Mouse (Mus musculus) midbrain, embryonic 15.5 days (tissue): ENCODE results near the gene Fxyd1. TPM values are rescaled to one million over a fixed set of nuclear protein-coding genes. Genes with fewer than 3 reads are reported as not detected.

Source experiments
- ATAC-seq: fragments of 200-750 bp; cut with Nextera tagmentation; replicated peaks from 2 replicates; pipeline ENCODE4 v1.8.0; 2017; ENCODE audit warnings: moderate TSS enrichment
- H3K27ac ChIP-seq: fragments of 300-500 bp; sonication (generic); 2 replicates; pipeline ENCODE4 v1.5.1; 2015; ENCODE audit warnings: mild to moderate bottlenecking, inconsistent platforms
- H3K27me3 ChIP-seq: fragments of 300-500 bp; sonication (generic); replicated peaks from 2 replicates; pipeline ENCODE4 v1.6.1; 2015; ENCODE audit warnings: inconsistent platforms
- H3K36me3 ChIP-seq: fragments of 300-500 bp; sonication (generic); replicated peaks from 2 replicates; pipeline ENCODE4 v1.6.1; 2015; ENCODE audit warnings: inconsistent platforms
- H3K4me1 ChIP-seq: fragments of 300-500 bp; sonication (generic); 2 replicates; pipeline ENCODE4 v1.6.1; 2015; ENCODE audit warnings: inconsistent platforms
- H3K4me2 ChIP-seq: fragments of 300-500 bp; sonication (generic); 2 replicates; pipeline ENCODE4 v1.6.1; 2015; ENCODE audit warnings: inconsistent platforms, mild to moderate bottlenecking, moderate library complexity
- H3K4me3 ChIP-seq: fragments of 300-500 bp; sonication (generic); 2 replicates; pipeline ENCODE4 v1.5.1; 2015; ENCODE audit warnings: mild to moderate bottlenecking, inconsistent platforms
- H3K9ac ChIP-seq: fragments of 300-500 bp; sonication (generic); 2 replicates; pipeline ENCODE4 v1.6.1; 2015; ENCODE audit warnings: mild to moderate bottlenecking, inconsistent platforms
- H3K9me3 ChIP-seq: fragments of 300-500 bp; sonication (generic); 2 replicates; pipeline ENCODE4 v1.6.1; 2016; ENCODE audit warnings: inconsistent platforms
- WGBS: fragments of 180-500 bp; shearing (Covaris S2); methylation state at CpG from one replicate; pipeline ENCODE4 v1.1.7; 2015; ENCODE audit warnings: mixed read lengths; 5-methylcytosine and 5-hydroxymethylcytosine counted together
- polyA plus RNA-seq: library from polyadenylated mRNA; unstranded; fragments of >200 nt; fragmentation: Nextera tagmentation; extraction: Ambion mirVana; gene quantifications from 2 replicates; pipeline ENCODE4 v1.2.1, GENCODE M21; 2015

Fxyd1 gene
- polyA plus RNA-seq, 1 experiment from 2014 or later, result 13.2 TPM

GRCm38 (mm10) chr7:31074713-31075069, 17.7 kb upstream of the Fxyd1 start:
- 72% methylated on average over 5 of the region's 5 CpGs for WGBS
- H3K9me3 ChIP-seq, result no peaks in the 10 kb centered on the region
- no peaks in the 10 kb centered on the region for H3K27me3 ChIP-seq
- no peak overlapping the region for H3K4me3 ChIP-seq
- no peak overlapping the region for H3K9ac ChIP-seq
- H3K4me1 ChIP-seq, result no peaks in the 10 kb centered on the region
- no peak overlapping the region for H3K27ac ChIP-seq
- ATAC-seq, result no peak
- H3K36me3 ChIP-seq, result no peaks in the 10 kb centered on the region
- no peak overlapping the region for H3K4me2 ChIP-seq

GRCm38 (mm10) chr7:31074061-31074712, 17.2 kb upstream of the Fxyd1 start:
- Histone ChIP-seq H3K4me3 (no peak overlapping the region), H3K9ac (no peak overlapping the region), H3K36me3 (no peaks in the 10 kb centered on the region), H3K27ac (no peak overlapping the region), H3K4me1 (no peaks in the 10 kb centered on the region), H3K4me2 (no peak overlapping the region), H3K9me3 (no peaks in the 10 kb centered on the region), H3K27me3 (no peaks in the 10 kb centered on the region)
- no peak for ATAC-seq
- 64% methylated on average over 7 of the region's 7 CpGs for WGBS

GRCm38 (mm10) chr7:31073546-31073945, 16.5 kb upstream of the Fxyd1 start:
- no peaks in the 10 kb centered on the region for H3K4me1 ChIP-seq
- no peaks in the 10 kb centered on the region for H3K36me3 ChIP-seq
- no peak overlapping the region for H3K4me2 ChIP-seq
- no peaks in the 10 kb centered on the region for H3K9me3 ChIP-seq
- no peak overlapping the region for H3K27ac ChIP-seq
- H3K9ac ChIP-seq, result no peak overlapping the region
- no peak overlapping the region for H3K4me3 ChIP-seq
- no peaks in the 10 kb centered on the region for H3K27me3 ChIP-seq
- no peak for ATAC-seq

- no peak overlapping the region for H3K9ac ChIP-seq
- H3K4me2 ChIP-seq, result no peak overlapping the region
- no peak overlapping the region for H3K27ac ChIP-seq
- H3K9me3 ChIP-seq, result no peaks in the 10 kb centered on the region
- no peaks in the 10 kb centered on the region for H3K4me1 ChIP-seq
- H3K36me3 ChIP-seq, result no peaks in the 10 kb centered on the region
- WGBS, result 61% methylated on average over 9 of the region's 9 CpGs
- H3K4me3 ChIP-seq, result no peak overlapping the region
- no peaks in the 10 kb centered on the region for H3K27me3 ChIP-seq
- ATAC-seq, result no peak
Measured at GRCm38 (mm10) chr7:31072326-31072725, 15.3 kb upstream of the Fxyd1 start.

GRCm38 (mm10) chr7:31070324-31070723, 13.3 kb upstream of the Fxyd1 start:
- no peak overlapping the region for H3K9ac ChIP-seq
- no peaks in the 10 kb centered on the region for H3K36me3 ChIP-seq
- no peak overlapping the region for H3K27ac ChIP-seq
- H3K4me3 ChIP-seq, result no peak overlapping the region
- H3K27me3 ChIP-seq, result no peaks in the 10 kb centered on the region
- no peak for ATAC-seq
- WGBS, result 79% methylated on average over 6 of the region's 6 CpGs
- H3K9me3 ChIP-seq, result no peaks in the 10 kb centered on the region
- no peak overlapping the region for H3K4me2 ChIP-seq
- H3K4me1 ChIP-seq, result no peaks in the 10 kb centered on the region

GRCm38 (mm10) chr7:31069491-31069890, 12.5 kb upstream of the Fxyd1 start:
- no peaks in the 10 kb centered on the region for H3K4me1 ChIP-seq
- H3K27me3 ChIP-seq, result no peaks in the 10 kb centered on the region
- no peaks in the 10 kb centered on the region for H3K36me3 ChIP-seq
- no peaks in the 10 kb centered on the region for H3K9me3 ChIP-seq
- no peak for ATAC-seq
- no peak overlapping the region for H3K4me3 ChIP-seq
- no peak overlapping the region for H3K9ac ChIP-seq
- no peak overlapping the region for H3K4me2 ChIP-seq
- 89% methylated on average over 14 of the region's 14 CpGs for WGBS
- no peak overlapping the region for H3K27ac ChIP-seq

GRCm38 (mm10) chr7:31067836-31068235, 10.8 kb upstream of the Fxyd1 start:
- no peaks in the 10 kb centered on the region for H3K36me3 ChIP-seq
- 39% methylated on average over 5 of the region's 5 CpGs for WGBS
- no peak overlapping the region for H3K27ac ChIP-seq
- H3K27me3 ChIP-seq, result no peaks in the 10 kb centered on the region
- no peak overlapping the region for H3K4me2 ChIP-seq
- no peaks in the 10 kb centered on the region for H3K4me1 ChIP-seq
- no peaks in the 10 kb centered on the region for H3K9me3 ChIP-seq
- no peak overlapping the region for H3K9ac ChIP-seq
- no peak overlapping the region for H3K4me3 ChIP-seq
- ATAC-seq, result no peak

GRCm38 (mm10) chr7:31063074-31063560, 6.1 kb upstream of the Fxyd1 start:
- WGBS, result 88% methylated on average over 12 of the region's 12 CpGs
- Histone ChIP-seq H3K4me1 (no peaks in the 10 kb centered on the region), H3K27ac (no peak overlapping the region), H3K4me3 (no peak overlapping the region), H3K9me3 (no peaks in the 10 kb centered on the region), H3K36me3 (no peaks in the 10 kb centered on the region), H3K4me2 (no peak overlapping the region), H3K27me3 (no peaks in the 10 kb centered on the region), H3K9ac (no peak overlapping the region)
- ATAC-seq, result no peak

GRCm38 (mm10) chr7:31060621-31061010, 3.6 kb upstream of the Fxyd1 start:
- 90% methylated on average over 7 of the region's 7 CpGs for WGBS
- Histone ChIP-seq H3K9me3 (no peaks in the 10 kb centered on the region), H3K27me3 (no peaks in the 10 kb centered on the region), H3K4me2 (no peak overlapping the region), H3K4me3 (no peak overlapping the region), H3K27ac (no peak overlapping the region), H3K9ac (no peak overlapping the region), H3K36me3 (no peaks in the 10 kb centered on the region), H3K4me1 (no peaks in the 10 kb centered on the region)
- ATAC-seq, result no peak

- H3K27ac ChIP-seq, result no peak overlapping the region
- H3K4me1 ChIP-seq, result 0 out of 2 replicates have a peak, but pooled peaks cover 3% of the 10 kb centered on the region
- no peak overlapping the region for H3K9ac ChIP-seq
- ATAC-seq, result no peak
- H3K4me3 ChIP-seq, result no peak overlapping the region
- WGBS, result 56% methylated on average over 11 of the region's 11 CpGs
- no peaks in the 10 kb centered on the region for H3K36me3 ChIP-seq
- no peaks in the 10 kb centered on the region for H3K9me3 ChIP-seq
- no peak overlapping the region for H3K4me2 ChIP-seq
- no peaks in the 10 kb centered on the region for H3K27me3 ChIP-seq
Measured at GRCm38 (mm10) chr7:31059919-31060620, 3.1 kb upstream of the Fxyd1 start.

- Histone ChIP-seq H3K4me1 (0 out of 2 replicates have a peak, but pooled peaks cover 3% of the 10 kb centered on the region), H3K27ac (no peak within 1 kb of the TSS), H3K9ac (no peak within 1 kb of the TSS), H3K4me3 (no peak within 1 kb of the TSS), H3K36me3 (no peaks in the 10 kb centered on the region), H3K9me3 (no peaks in the 10 kb centered on the region), H3K27me3 (peaks cover 8% of the 10 kb centered on the region), H3K4me2 (no peak within 1 kb of the TSS)
- 3% methylated on average over 2 of the region's 2 CpGs for WGBS
- 0 out of 2 replicates have a peak, but pooled peaks have one; percentile 7 for ATAC-seq
Measured at GRCm38 (mm10) chr7:31059108-31059507, 2.1 kb upstream of the Fxyd1 start, which contains the start of gene Lgi4. Lgi4 (plus strand) TSS chr7:31059342.

GRCm38 (mm10) chr7:31058211-31058610, 1.2 kb upstream of the Fxyd1 start:
- Histone ChIP-seq H3K4me3 (no peak overlapping the region), H3K4me2 (no peak overlapping the region), H3K27ac (no peak overlapping the region), H3K9ac (no peak overlapping the region), H3K27me3 (peaks cover 17% of the 10 kb centered on the region), H3K4me1 (peaks cover 3% of the 10 kb centered on the region; the same call in 1 of the 2 replicates), H3K9me3 (no peaks in the 10 kb centered on the region), H3K36me3 (no peaks in the 10 kb centered on the region)
- no peak for ATAC-seq
- WGBS, result 84% methylated on average over 6 of the region's 6 CpGs

GRCm38 (mm10) chr7:31057730-31058129, 731 bp upstream of the Fxyd1 start:
- no peak for ATAC-seq
- Histone ChIP-seq H3K9ac (no peak overlapping the region), H3K36me3 (no peaks in the 10 kb centered on the region), H3K27ac (no peak overlapping the region), H3K9me3 (no peaks in the 10 kb centered on the region), H3K27me3 (peaks cover 21% of the 10 kb centered on the region), H3K4me1 (peaks cover 4% of the 10 kb centered on the region), H3K4me3 (no peak overlapping the region), H3K4me2 (no peak overlapping the region)
- WGBS, result 76% methylated on average over 5 of the region's 5 CpGs
